Mouse (Mus musculus) liver, adult 2 months (tissue): ENCODE data around the gene Ovca2.

ENCODE experiments used
- CTCF ChIP-seq: fragments of 200-500 bp; IDR thresholded peaks from 2 replicates; pipeline ENCODE4 v1.5.1; 2011; ENCODE audit warnings: low read depth, low read length, control low read depth
- POLR2A ChIP-seq: fragments of 200-500 bp; IDR thresholded peaks from 2 replicates; pipeline ENCODE4 v1.6.1; 2011; ENCODE audit warnings: low read length, control low read depth; ENCODE audit not compliant: insufficient read depth; ENCODE audit errors: extremely low read depth

- TF ChIP-seq CTCF = no peak
- no peak for TF ChIP-seq POLR2A
These were observed 35.7 kb upstream of the Ovca2 start for GRCm38 (mm10) chr11:75214081-75214950.
